Mouse (Mus musculus): ENCODE results near the gene Mnt.

Mnt gene

DNA sequence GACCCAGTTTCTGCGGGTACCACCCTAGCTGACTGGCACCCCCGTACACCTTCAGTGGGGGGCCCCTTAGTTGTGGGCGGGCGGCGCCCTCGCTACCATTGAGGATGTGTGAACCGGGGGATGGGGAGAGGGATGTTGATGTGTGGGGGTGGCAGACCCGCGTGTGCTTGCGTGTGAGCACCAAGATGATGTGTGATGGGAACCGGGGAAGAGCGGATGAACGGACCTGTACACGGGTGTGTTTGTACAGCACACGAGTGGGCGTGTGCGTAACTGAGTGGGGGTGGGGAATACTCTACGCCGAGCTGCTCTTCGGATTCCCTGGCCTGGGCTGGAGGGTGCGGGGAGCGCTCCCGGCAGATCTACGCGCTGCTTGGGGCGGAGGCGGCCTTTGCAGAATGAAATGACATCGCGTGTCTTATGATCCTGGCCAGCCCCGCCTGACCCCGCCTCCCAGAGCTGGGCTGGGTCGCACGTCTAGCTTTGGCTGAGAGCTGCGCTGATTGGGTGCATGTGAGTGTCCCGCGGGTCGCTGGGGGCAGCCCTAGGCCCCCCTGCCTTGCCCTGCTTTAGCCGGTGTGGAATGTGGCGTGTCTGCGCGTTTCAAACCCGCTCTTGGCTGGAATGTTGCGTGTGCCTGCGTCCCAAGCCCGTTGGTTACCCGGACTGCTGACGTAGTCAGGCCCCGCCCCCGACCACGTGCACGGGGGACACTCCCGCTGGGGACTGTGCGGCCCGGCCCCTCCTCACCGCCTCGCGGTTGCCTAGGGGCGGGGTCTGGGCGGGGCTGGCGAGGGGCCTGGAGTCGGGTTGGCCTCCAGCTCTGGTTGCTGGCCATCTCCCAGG, 1.1 kb downstream of the Mnt start:
- DNase-seq (ENCODE audit: low read depth, low spot score), result peak; percentile 100

DNA sequence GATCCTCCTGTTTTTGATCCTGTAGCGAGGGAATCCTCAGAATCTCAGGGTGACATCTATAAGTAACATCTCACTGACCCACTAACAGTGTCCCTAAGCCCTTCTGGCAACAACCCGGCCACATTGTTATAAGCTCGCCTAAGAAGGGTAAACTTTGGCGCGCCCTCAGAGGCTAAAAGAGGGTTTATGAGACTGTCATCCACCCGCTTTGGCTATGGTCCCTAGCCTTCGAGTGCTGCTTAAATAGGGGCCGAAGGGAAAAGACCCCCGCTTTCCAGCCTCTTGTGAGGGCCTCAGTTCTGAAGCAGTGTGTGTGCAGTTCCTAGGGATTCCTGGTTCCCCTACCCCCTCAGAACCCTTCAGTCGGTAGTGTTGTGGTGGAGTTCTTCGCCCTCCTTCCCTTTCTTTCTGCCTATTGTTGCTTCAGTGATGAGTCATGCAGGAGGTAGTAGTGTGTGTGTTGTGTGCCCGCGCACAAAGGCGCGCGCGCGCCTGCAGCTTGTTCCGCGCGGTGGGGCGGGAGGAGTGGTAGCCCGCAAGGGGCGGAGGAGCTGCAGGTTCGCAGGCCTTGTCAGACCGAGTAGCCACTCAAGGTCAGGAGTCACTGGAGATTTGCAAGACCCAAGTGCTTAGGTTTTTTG, 1.9 kb downstream of the Mnt start:
- peak; percentile 89 for DNase-seq (ENCODE audit: low read depth, low spot score)

DNA sequence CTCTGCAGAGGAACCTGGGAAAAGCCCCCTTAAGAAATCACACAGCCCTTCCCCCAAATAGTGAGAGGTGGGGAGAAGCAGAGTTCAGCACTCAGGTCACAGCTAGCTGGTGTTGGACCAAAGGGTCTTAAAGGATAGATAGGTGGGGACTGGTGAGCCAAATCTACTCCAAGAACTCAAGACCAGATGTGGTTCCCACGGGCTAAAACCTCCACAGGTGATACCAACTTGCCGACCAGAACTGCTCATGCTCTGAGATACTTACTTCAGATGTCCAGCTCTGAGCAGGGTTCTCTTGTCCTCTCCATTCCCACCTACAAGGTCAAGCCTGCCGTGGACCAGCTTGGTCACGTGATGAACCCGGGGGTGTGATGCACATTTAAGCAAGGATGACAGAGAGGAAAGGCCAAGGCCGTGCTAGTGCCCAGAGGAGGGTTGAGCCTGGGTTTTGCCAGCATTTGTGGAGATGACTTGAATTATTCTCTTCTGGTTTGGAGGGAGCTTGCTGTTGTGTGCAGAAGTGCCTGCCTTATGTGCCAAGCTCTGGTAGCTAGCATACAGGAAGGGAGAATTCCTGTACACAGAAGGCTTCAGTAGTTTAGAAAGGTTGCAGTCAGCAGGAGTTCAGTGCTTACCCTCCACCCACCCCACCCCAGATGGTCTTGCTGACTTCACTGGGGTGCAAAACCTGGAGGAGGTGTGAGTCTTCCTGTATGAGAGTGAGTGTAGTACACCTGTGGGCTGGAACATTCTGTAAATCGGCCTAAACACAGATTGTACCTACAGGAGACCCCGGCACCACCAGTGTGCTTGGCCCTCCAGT, 3.0 kb downstream of the Mnt start:
- DNase-seq (ENCODE audit: low read depth, low spot score), result no peak

DNA sequence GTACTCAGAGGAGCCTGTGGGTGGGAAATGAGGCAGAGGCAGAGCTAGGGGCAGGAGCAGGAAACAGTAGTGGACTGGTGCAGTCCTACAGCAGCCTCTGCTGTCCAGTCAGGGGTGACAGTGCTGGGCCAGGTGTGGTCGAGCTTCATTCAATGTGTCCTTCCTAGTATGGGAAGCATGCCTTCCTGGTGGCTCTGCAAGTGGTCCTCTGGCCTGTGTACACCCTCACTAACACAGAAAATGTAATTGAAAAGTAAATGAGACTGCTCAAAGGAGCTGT, 3.6 kb downstream of the Mnt start:
- no peak for DNase-seq (ENCODE audit: low read depth, low spot score)

DNA sequence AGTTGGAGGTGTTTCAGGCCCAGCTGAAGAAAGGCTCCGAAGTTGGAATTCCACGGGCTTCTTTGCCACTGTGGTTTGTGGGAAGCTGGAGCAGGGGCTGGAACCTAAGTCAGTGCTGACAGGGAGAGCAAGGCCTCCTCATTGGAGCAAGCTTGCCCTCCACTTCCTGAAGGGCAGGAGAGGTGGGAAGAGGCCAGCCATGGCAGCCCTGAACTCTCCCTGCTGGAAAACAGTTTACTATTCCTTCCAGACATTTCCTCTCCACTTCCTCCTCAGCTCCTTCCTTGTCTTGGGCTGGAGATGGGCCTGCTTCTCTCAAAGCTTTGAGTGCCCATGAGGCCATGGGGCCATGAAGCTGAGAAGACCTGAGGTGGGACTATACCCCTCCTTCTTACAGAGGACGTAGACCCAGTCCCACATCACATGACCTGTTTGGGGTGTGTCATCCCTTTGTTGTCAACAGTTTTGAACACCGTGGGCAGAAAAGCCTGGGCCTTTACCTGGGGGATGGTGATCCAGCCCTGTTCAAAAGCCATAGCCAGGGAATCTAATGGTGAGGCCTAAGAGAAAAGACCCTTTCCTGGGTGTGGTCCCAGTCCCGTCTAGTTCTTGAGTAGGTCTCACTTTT, 4.0 kb downstream of the Mnt start:
- DNase-seq (ENCODE audit: low read depth, low spot score), result peak; percentile 85

DNA sequence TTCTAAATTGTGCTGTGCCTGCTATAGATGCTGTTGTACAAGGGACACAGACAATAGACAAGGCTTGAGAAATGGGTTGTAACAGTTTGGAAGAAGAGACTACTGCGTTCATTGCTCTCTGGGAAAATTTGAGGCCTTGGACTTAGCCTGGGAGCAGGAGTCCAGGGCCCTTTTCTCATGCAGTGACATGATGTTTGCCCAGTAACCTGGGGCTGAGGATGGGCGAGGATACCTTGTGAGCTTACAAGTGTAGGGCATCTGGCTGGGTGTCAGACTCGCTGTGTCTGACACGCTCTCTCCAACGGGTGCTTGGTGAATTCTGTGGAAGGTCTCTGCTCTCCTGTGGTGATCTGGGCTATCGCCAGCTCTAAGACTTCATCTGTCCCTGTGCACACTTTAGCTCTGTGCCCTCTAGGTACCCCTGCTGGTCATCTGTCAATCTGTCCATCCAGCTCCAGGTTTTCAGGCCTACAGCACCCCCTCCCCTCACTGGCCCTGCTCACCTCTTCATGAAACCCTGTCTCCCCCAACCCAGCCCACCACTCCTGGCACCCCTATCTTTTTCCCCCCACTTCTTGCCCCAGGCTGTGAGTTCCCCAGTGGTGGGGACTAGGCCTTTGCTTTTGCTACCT, 5.0 kb downstream of the Mnt start:
- no peak for DNase-seq (ENCODE audit: low read depth, low spot score)

DNA sequence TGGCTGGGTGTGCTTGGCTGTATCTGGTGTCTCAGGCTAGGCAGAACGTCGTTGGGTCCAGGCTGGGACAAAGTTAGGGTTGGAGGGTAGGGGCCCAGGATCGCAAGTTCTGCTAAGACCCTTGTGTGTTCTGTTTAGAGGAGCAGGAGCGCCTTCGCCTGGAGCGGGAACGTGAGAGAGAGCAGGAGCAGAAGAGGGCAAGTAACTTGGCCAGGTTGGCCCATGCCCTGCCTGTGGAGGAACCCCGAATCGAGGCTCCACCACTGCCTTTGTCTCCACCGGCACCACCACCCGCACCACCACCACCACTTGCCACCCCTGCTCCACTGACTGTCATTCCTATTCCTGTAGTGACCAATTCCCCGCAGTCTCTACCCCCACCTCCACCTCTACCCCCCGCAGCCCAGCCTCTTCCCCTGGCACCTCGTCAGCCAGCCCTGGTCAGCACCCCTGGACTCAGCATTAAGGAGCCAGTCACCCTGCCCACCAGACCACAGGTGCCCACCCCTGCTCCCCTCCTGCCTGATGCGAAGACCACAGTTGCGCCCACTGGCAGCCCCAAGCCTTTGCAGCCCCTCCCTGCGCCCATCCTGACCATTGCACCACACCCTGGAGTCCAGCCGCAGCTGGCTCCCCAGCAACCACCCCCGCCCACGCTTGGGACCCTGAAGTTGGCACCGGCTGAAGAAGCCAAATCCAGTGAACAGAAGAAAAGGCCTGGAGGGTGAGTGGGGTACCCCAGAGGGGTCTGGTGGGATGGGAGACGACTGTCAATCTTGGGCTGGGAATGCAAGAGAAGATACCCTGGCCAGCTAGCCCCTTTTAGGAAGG, 5.7 kb downstream of the Mnt start:
- no peak for DNase-seq (ENCODE audit: low read depth, low spot score)

DNA sequence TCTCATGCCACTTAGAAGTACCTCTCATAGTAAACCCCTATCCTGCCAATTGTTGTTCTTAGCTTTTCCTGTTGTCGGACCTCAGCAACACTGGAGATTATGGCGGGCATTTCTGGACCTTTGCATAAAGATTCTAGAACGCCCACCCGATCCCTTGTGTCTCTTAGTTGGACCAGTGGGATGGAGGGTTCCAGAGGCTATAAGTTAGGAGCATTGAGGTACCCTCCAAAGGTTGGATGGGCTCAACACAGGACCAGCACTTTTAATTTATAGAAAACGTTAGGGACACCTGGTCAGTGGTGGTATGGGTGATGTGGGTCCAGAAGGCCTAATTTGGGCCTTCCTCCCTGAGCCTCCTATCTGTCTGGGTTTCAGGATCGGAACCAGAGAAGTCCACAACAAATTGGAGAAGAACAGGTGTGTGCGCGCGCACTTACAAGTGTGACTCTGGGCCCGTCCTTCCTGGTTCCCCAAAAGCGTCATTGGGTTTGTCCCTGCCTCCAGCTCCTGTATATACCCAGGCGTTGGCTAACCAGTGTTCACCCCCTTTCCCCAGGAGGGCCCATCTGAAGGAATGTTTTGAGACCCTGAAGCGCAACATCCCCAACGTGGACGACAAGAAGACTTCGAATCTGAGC, 6.5 kb downstream of the Mnt start:
- DNase-seq (ENCODE audit: low read depth, low spot score), result no peak

DNA sequence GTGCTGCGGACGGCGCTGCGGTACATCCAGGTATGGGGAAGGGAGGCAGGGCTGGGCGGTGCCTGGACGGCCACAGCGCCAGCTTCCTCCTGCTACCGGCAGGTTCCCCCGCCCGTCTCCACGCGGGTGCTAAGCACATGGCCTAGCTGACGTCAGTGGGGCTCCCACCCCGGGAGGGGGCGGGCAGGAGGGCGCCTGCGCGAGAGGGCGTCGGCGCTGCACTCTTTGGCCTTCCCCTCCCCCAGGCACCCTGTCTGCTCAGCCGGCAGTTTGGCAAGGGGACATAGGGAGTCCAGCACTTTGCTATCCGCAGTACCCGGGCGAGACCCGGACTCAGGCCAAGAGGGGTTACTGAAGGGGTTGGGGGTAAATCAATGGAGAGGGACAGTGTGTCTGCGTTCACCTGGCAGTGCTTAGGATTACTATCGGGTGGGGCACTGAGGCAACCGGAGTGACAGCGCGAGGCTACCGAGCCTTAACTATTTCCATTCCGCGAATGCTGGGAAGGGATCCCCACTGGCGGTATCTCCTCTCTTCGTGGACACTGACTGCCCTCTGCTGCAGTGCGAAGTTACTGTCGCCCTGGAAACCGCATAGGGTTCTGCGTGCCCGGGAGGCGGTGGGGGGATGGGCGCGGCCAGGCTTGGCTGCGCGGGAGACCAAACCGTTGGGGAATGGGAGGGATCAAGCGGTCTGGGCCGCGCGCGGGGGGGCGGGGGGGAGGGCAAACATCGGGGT, 7.1 kb downstream of the Mnt start:
- DNase-seq (ENCODE audit: low read depth, low spot score), result peak; percentile 97

DNA sequence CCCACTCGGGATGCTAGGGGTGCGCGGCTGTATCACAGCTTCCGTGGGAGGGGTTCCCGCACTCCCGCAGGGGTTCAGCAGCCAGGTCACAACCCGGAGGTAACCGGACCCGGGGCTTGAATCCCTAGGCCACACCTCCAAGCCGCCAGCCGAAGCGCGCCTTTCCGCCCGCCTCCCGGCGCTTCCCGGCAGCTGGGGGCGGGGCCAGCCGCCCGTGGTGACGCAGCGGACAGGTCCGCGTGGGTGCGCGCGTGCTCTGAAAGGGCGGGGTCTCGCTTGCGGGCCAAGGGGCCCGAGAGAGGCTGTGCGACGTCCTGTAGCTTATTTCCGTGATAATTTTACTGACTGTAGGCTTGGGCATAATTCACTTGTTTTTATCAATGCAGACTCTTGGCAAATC, 7.7 kb downstream of the Mnt start:
- DNase-seq (ENCODE audit: low read depth, low spot score), result peak; percentile 97

DNA sequence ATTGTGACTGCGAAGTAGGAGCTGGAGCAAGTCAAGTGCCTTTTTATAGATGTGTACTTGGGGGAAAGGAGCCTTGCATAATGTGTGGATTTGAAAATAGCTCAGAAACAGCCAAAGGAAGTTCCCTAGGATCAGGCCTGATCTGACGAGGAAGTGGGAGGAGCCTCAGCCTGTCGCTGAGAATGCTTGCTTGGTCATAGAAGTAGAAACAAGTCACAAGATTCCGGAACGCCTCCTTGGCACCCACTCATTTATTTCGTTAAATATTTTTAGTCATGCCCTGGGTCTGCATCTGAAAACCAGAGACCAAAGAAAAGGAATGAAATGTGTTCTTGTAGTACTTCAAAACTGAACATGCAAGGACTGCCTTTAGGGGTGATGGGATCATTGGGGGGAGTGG, 8.3 kb downstream of the Mnt start:
- DNase-seq (ENCODE audit: low read depth, low spot score), result peak; percentile 75

DNA sequence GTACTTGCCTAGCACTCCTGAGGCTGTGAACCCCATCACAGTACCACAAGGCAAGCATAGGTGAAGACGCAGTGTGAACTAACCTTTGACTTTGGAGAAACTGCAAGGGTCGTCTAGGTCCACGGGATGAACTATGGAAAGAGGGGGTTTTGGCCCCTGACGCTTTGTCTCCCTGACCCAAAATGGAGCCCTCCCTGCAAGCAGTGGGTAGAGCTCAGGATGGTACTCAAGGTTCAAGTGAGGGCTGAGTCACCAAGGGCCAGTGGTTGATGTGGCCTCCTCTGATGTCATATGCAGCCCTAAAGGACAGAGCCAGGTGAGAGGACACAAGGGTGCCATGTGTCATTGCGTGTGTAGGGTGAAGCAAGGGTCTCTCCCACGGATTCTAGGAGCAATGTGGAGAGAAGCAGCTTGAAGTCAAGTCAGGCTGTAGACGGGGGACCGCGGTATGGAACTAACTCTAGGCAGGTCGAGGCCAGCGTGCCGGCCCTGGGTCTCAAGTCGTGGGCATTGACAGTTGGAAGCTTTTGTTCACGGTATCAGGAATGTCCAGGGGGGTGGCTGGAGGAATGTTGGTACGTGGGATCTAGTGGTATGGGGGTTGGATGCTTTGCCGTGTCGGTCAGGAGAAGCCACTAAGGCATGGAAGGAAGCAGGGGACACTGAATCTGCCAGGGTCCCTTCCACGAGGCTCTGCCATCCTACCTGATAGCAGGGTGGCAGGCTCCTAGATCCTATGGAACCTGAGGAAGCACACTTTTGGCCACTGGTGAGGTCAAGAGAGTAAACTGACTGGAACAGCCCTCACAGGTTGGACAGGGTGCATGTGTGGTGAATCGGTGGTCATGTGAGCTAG, 9.4 kb downstream of the Mnt start:
- no peak for DNase-seq (ENCODE audit: low read depth, low spot score)

DNA sequence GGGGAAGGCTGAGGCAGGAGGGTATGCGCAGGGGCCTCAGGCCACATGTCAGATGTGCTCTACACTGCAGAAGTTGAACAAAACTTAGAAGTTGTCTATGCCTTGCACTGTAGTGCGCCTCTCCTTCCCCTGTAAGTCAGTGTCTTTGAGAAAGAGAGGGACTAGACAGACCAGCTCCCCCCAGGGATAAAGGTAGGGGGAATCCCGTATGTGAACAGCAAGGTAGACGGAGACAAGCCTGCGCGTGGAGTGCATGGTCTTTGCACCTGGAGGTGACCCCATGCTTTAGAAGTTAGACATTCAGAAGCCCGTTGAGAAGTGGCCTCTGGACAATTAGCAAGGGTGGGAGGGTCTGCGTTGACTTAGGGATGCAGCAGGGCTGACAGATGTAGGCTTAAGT, 10.0 kb downstream of the Mnt start:
- no peak for DNase-seq (ENCODE audit: low read depth, low spot score)

DNA sequence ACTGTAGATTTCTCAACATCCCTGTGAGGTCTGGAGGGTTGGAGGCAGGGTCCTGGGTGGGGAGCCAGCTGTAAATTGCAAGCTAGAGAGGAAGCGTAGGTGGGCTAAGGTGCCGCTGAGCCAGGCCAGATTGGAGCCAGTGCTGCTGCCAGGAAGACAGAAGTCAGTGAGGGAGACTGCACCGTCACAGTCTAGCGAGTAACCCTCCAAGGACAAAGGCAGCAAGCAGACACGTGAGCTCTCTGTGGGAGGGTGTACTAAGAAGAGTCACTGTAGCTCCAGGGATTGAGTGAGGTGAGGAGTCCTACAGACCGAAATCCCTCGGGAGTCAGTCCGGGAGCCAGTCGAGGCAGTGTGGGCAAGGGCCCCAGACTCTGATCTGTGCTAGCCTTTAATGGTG, 10.6 kb downstream of the Mnt start:
- DNase-seq (ENCODE audit: low read depth, low spot score), result peak; percentile 66

DNA sequence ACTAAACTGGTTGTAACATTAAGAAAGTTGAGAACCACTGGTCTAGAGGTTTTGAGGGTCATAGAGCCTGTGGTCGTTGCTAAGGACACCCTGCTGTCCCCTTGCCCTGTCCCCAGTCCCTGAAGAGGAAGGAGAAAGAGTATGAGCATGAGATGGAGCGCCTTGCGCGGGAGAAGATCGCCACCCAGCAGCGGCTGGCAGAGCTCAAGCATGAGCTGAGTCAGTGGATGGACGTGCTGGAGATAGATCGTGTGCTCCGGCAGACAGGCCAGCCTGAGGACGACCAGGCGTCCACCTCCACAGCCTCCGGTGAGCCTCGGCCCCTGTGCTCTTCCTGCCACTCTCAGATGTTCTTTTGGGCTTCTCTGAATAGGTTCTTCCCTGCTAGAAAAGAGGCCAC, 11.3 kb downstream of the Mnt start:
- DNase-seq (ENCODE audit: low read depth, low spot score), result no peak

DNA sequence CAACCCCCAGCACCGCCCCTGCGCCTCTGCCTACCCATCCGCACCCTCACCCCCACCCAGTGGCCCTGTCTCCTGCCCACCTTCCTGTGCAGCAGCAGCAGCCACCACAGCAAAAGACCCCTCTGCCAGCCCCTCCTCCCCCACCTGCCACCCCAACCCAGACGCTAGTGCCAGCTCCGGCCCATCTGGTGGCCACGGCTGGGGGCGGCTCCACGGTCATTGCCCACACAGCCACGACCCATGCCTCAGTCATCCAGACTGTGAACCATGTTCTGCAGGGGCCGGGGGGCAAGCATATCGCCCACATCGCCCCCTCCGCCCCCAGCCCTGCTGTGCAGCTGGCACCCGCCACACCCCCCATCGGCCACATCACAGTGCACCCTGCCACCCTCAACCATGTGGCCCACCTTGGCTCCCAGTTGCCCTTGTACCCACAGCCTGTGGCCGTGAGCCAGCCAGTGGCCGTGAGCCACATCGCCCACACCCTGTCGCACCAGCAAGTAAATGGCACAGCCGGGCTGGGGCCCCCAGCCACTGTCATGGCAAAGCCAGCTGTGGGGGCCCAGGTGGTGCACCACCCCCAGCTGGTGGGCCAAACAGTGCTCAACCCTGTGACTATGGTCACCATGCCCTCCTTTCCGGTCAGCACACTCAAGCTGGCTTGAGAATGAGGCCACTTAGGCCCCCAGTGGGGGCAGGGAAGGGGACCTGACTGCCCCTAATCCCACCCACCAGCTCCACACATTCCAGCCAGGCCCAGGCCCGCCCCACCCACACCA, 12.1 kb downstream of the Mnt start:
- no peak for DNase-seq (ENCODE audit: low read depth, low spot score)

DNA sequence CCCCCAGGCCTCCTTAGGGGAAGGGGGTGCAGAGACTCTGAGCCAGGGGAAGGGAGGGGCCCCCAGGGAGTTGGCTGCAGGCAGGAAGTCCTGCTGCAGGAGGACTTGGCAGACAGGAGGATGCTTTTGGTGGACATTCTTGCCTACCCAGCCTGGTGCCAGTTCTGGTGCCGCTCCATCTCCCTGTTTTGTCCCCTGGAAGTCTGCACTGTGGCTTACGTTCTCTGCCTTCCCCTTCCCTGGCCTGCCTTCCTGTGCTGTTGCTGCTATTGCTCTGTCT, 12.7 kb downstream of the Mnt start:
- no peak for DNase-seq (ENCODE audit: low read depth, low spot score)

DNA sequence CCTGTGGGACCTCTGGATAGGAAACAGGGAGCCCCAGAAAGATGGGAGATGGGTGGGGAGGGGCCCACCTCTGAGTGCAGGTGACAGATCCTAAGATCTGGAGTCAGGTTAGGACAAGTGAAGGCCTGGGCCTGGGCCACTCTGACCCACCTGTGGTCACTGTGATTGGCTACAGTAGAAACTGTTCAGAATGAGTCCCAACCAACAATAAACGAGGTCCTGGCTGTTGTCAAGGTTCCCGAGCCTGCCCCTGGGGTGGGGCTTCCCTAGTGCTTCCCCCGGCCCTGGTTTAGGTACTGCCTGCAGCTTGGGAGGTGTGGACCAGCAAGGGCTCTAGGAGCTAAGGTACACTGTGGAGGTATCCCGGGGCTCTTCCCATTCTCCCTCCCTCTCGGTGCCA, 13.0 kb downstream of the Mnt start:
- DNase-seq (ENCODE audit: low read depth, low spot score), result no peak
